Mouse (Mus musculus) heart, postnatal 10 days (tissue): ENCODE measurements around the gene Ccser1. TPM values are rescaled to one million over a fixed set of nuclear protein-coding genes. Genes with fewer than 3 reads are reported as not detected.

Experiments used
- DNase-seq, 2 experiments: peaks; one replicate each; pipeline ENCODE4 v3.0.0; 2021
- intact Hi-C: fragments of 180-260 bp; cut with DNase I; formaldehyde crosslinking; loops from one replicate; pipeline ENCODE4 v1.15.1; 2025
- total RNA-seq, 2 experiments: library from RNA; stranded (reverse); gene quantifications; 2 replicates each; pipeline ENCODE4 v1.2.3; 2021

The Ccser1 gene
- total RNA-seq, 2 experiments from 2014 or later: 3.1 to 3.8 TPM

GRCm38 (mm10) chr6:61292927-61293326 is 112.8 kb downstream of the Ccser1 start:
- no peak for DNase-seq
- intact Hi-C loops: no loop called here

DNA sequence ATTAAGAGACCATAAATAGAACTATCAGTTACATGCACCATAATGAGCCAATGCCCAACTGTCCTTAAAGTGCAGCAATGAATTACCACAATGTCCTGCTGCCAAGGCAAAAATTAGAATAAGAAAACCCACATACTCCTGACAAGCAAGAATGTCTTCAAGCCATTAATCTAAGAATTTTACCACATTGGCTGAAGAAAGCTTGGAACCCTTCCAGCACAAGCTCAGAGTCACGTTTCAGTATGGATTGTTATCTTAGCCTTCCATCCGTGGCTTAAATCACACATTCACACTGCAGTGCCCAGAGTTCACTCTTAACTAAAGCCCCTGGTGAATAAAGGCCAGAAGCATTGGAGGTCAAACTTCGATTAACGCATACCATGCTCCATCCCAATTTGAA is 115.4 kb downstream of the Ccser1 start:
- intact Hi-C loops: no loop called here
- DNase-seq: no peak

DNA sequence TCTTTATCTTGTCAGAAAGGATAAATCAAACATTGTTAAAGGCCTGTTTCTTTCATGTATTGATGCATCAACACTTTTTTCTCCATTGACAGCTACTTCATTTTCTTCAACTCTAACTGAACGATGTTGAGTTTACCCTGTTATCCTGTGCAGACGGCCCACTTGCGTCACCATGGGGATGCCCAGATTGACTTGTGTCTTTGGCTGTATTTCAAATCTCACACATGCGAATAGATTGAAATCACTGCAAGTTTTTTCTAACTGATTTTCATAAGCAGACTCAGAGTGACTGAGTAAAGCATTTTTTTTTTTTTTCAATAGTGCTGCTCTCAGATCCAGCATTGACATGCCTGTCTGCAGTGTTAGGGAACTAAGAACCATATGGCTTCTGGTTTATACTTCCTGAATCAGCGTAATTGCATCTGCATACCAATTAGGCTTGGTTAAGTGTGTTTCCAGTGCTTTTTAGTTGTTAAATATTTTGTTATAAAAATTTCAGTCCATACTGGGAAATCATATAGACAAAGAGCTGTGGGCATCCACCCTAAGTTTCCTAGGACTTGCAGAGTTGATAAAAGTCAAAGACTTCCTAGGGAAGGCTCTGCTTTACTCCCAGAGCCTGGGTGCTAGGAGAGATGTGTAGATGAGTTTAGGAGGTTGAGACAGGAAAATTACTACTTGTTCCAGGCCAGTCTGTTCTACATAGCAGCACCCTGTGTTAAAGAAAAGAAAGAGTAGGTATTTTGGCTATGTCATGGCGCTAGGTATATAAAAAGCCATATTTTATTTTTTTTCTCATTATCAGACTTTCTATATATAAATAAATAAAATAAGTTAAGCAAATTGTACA is 116.3 kb downstream of the Ccser1 start:
- DNase-seq: no peak
- intact Hi-C loops: no loop called here

GRCm38 (mm10) chr6:61300441-61300840 is 120.3 kb downstream of the Ccser1 start:
- no peak for DNase-seq
- intact Hi-C loops: loop anchor here (2.0 to 5.0 kb wide), 5 partner anchors 118 to 743 kb away; partner anchors contain the start of gene Ccser1

DNA sequence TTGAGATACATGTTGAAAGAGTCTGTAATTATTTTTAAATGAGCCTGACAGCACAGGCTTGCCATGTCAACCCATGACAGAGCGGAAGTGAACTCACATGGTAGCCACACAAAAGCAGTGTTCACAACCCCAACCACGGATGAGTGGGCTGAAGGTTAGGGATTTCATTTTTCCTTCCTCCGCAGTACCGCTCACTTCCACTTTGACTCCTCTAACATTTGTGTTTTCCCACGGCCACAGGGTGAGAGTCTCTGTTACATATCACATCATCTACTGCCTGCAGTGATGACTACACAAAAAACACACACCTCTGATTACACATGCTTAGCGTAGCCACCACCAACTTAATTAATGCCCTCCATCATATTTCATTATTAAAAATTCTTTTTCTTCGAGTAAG is 120.9 kb downstream of the Ccser1 start:
- no peak for DNase-seq
- intact Hi-C loops: loop anchor here (2.0 to 5.0 kb wide), 5 partner anchors 119 to 744 kb away; partner anchors contain the start of gene Ccser1

DNA sequence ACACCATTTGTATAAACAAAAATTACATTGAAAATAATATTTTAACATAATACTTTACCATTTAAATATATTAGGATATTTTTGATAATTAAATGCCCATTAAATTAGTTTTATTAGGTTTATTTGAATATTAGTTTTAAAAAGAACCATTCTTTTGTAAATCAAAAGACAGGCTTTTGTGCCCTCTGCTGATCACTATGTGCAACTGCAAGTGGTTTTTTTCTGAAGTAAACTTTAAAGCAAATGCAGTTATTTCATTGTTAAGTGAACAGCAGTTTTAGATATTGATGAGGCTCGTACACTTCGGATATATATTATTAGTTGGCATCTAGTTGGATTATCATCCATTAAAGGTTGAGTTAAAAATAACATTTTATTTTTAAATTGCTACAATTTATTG is 121.5 kb downstream of the Ccser1 start:
- DNase-seq: peak; percentile 6 to 13
- intact Hi-C loops: loop anchor here (2.0 to 5.0 kb wide), 5 partner anchors 119 to 744 kb away; partner anchors contain the start of gene Ccser1

- no peak for DNase-seq
- intact Hi-C loops: loop anchor here (10.0 kb wide), 1 partner anchor 593 kb away; no protein-coding TSS in a partner anchor
Observed at GRCm38 (mm10) chr6:61311324-61312091, 131.4 kb downstream of the Ccser1 start.

DNA sequence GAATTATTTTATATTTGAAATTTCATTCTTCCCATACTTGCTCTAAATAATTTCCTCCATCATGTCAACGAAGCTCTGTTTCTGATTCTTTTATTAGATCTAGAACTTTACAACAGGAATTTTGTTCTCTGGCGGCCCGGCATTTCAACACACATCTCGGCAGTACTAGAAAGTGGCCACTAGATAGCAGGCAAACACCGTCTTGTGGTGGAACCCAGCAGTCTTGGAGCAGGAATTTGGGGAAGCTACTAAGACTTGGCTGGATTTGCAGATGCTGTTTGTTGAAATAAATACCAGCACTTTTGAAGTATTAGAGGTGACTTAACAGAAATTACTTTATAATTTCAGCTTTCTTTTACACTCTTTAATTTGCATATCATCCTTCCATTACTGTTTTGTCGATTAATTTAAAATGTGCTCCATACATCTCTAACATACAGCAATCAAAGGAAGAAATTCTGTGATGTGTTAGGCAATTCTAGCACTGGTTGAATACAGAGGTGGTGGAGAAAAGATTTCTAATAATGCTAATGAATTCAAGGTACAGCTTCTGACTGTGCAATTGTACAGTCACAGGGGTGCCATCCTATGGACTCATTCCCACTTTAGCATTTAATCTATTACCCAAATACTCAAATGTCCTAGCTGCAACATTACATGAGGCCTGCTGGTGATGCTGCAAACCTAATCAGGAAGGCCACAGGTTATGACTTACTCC is 135.9 kb downstream of the Ccser1 start:
- peak; percentile 26 to 45 for DNase-seq
- intact Hi-C loops: loop anchor here (10.0 kb wide), 1 partner anchor 589 kb away; no protein-coding TSS in a partner anchor

GRCm38 (mm10) chr6:61320842-61321241 is 140.7 kb downstream of the Ccser1 start:
- intact Hi-C loops: no loop called here
- DNase-seq: no peak

- intact Hi-C loops: no loop called here
Observed at GRCm38 (mm10) chr6:61322328-61322727, 142.2 kb downstream of the Ccser1 start.

GRCm38 (mm10) chr6:61326131-61326530 is 146.0 kb downstream of the Ccser1 start:
- no peak for DNase-seq
- intact Hi-C loops: no loop called here

More at GRCm38 (mm10) chr6:61322328-61322727, 142.2 kb downstream of the Ccser1 start:
- DNase-seq: no peak

DNA sequence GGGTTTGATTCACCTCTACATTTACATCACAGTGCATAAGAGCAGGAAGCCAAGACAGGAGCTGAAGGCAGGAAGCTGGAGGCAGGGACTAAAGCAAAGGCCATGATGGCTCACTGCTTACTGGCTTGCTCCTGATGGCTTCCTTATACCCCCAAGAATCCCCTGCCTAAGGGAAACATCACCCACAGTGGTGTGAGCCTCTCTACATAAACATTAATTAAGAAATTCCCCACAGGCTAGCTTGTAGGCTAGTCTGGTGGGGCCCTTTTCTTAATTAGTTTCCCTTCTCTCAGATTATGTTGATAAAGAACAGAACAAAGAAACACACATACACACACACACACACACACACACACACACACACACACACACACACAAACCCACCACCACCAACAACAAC is 148.9 kb downstream of the Ccser1 start:
- DNase-seq: no peak
- intact Hi-C loops: no loop called here

DNA sequence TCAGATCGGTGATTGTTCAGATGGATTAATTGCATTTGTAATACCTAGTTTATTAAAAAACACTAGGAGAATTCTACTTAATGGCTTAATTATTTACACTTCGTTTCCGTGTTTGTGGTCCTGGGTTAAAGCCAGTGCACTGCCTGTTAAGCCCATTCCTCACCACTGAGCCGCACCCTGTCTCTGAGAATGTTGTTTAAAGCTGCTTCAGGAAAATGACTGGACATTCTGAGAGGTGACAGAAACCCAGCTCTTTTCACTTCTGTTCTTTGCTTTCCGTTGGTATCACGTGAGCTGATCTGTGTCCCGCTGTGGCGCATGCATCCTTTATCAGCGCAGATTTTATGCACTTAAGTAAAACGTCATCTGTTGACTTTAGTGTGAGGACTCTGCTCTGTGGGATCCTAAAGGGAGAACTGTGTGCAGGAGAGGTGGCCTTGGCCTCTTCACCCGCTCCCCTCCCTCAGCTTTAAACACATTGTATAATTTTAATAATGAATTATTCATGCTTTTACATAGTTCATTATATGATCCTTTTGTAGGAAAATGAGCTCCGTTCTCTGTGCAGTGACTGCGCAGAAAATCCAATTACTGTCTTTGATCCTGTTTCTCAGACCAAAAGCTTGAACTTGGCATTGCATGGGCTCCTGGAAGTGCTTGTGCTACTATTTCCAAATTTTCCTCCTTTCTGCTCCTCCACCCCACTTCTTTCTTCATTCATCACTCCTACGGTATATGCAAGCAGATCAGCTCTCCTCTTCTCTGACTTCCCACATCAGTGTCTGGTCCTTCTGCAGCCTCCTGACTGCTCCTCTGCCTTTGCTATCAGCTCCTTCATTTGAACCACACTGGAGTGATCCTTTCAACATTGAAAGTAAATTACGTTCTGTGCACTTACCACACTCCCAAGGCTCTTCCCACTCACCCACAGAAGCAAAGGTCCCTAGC is 149.7 kb downstream of the Ccser1 start:
- intact Hi-C loops: no loop called here
- no peak for DNase-seq

GRCm38 (mm10) chr6:61334466-61334865 is 154.3 kb downstream of the Ccser1 start:
- intact Hi-C loops: no loop called here
- no peak for DNase-seq

DNA sequence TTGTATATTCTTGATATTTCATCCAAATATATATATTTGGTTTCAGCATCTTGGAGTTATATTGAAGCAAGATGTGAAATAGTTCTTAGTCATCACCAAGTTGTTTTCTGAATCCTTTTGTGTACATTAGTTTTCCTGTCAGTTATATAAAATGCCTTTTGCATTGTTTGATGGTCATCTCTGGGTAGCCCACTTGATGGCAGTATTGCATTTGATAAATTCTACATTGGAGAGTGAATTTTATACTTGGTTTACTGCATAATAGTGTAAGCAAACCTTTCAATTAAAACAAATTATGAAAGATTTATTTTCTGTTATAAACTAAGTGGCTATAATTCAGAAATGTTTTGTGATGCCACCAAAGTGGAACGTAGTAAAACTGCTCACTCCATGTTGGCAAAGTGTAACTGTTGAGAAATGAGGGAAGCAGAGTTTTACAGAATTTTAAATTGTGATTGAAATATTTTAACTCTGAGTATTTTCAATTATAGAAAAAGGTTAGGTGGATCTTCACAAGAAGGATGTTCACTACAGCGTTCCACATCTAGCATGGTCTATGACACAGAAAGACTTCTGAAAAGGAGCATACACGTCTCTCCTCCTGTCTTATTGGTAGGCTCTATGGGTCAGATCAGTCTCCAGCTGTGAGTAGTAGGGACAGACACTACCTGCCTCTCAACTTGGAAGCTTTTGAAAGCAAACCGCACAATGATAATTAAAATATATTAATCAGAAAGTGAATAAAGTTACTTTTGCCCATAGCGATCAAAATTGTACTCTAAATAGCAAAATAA is 167.1 kb downstream of the Ccser1 start:
- intact Hi-C loops: loop anchor here (10.0 kb wide), 1 partner anchor 558 kb away; no protein-coding TSS in a partner anchor
- peak; percentile 4 to 20 for DNase-seq

- intact Hi-C loops: no loop called here
- DNase-seq: no peak
Observed at GRCm38 (mm10) chr6:61363722-61364121, 183.6 kb downstream of the Ccser1 start.

GRCm38 (mm10) chr6:61382526-61382925 is 202.4 kb downstream of the Ccser1 start:
- intact Hi-C loops: no loop called here
- DNase-seq: no peak

DNA sequence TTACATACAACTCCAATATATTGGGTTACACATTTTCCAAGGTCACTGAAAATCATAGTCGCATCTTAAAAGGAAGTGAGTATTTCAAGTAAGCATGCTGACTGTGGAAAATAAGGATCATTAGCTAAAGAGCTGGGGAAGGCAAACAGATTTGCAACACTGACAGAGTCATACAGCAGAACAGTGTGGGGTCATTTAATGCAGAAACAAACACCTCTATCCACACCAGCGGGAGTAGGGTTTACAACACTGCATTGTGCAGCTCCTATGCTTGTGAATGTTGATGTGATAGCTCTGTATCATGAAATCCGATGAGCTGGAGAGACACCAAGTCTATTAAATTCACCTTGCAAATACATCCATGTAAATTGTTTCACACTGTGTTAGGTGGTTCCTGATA is 202.9 kb downstream of the Ccser1 start:
- intact Hi-C loops: no loop called here

GRCm38 (mm10) chr6:61387046-61387445 is 206.9 kb downstream of the Ccser1 start:
- intact Hi-C loops: no loop called here
- DNase-seq: no peak

More for the DNA sequence above, 202.9 kb downstream of the Ccser1 start:
- DNase-seq: no peak
